In genomic region chr9:65908394-65909300, GRCm38 (mm10) we compare ENCODE assay signal across 8 mouse cellular contexts. TPM values are rescaled to one million over a fixed set of nuclear protein-coding genes. Genes with fewer than 3 reads are reported as not detected.
DNase-seq lines count a peak whose midpoint lies in the region; ATAC-seq and TF ChIP-seq lines count a peak whose summit lies in the region.

Trip4 (minus strand) TSS chr9:65908794.
Csnk1g1 (plus strand) TSS chr9:65908924.

- H3K36me3 ChIP-seq in ES-E14 (ENCODE audit: control insufficient read depth, insufficient read depth, low read length, poor library complexity, severe bottlenecking): no peaks in the 10 kb centered on the region
- H3K36me3 ChIP-seq in forebrain, embryonic 15.5 days: no peaks in the 10 kb centered on the region; the same call in 1 of the 2 replicates

- no peaks in the 10 kb centered on the region for H3K4me1 ChIP-seq in ES-E14 (ENCODE audit: control insufficient read depth in 2 of 2, insufficient read depth in 2 of 2, low read length in 2 of 2, poor library complexity in 1 of 2)
- H3K4me1 ChIP-seq in forebrain, embryonic 15.5 days: peaks cover 19% of the 10 kb centered on the region
- H3K4me1 ChIP-seq in lung, adult 2 months (ENCODE audit: control insufficient read depth, insufficient read depth, low read length): peaks cover 3% of the 10 kb centered on the region

- peak within 1 kb of the TSS; percentile 78 for H3K4me2 ChIP-seq in forebrain, embryonic 15.5 days (replicated peaks)

- H3K27me3 ChIP-seq in forebrain, embryonic 15.5 days: no peaks in the 10 kb centered on the region

- intact Hi-C loops in heart, postnatal 25 days (cut with DNase I): loop anchor here (2.0 to 5.0 kb wide), 2 partner anchors 24 to 99 kb away; no protein-coding TSS in a partner anchor

- TF ChIP-seq CTCF in lung, adult 2 months (IDR thresholded peaks at IDR 0.05; ENCODE audit: insufficient read depth, low read length): 0 out of 2 replicates have a peak, but pooled peaks have one; percentile 10

- peak within 1 kb of the TSS; percentile 61 to 91 for H3K4me3 ChIP-seq in ES-E14 (ENCODE audit: insufficient read depth in 1 of 2, low read depth in 1 of 2, low read length in 2 of 2, poor library complexity in 1 of 2, severe bottlenecking in 1 of 2)
- peak within 1 kb of the TSS; percentile 60 for H3K4me3 ChIP-seq in forebrain, embryonic 15.5 days
- H3K4me3 ChIP-seq in lung, adult 2 months (replicated peaks; ENCODE audit: extremely low read depth, low read depth, low read length): peak within 1 kb of the TSS; percentile 98

- H3K9ac ChIP-seq in ES-E14 (ENCODE audit: insufficient read depth, low read depth, low read length, poor library complexity, severe bottlenecking): peak within 1 kb of the TSS; percentile 88
- H3K9ac ChIP-seq in forebrain, embryonic 15.5 days (replicated peaks): peak within 1 kb of the TSS; percentile 53

- peak; percentile 96 for DNase-seq in ES-E14 (ENCODE audit: low read depth, low spot score)
- peak; percentile 98 for DNase-seq in cerebellum, adult 11-12 months
- peak; percentile 94 for DNase-seq in heart, postnatal 25 days (ENCODE audit: low spot score)
- peak; percentile 95 to 98 for DNase-seq in layer of hippocampus, adult 18-20 months (ENCODE audit: low spot score in 2 of 2)
- peak; percentile 89 for DNase-seq in lung, adult 2 months
- peak; percentile 89 to 92 for DNase-seq in thymus, adult 18-20 months

- peak within 1 kb of the TSS; percentile 64 for H3K27ac ChIP-seq in ES-E14 (ENCODE audit: insufficient read depth, low read depth, low read length, poor library complexity, severe bottlenecking)
- H3K27ac ChIP-seq in forebrain, embryonic 15.5 days (replicated peaks): peak within 1 kb of the TSS; percentile 86

- H3K9me3 ChIP-seq in ES-E14 (ENCODE audit: control insufficient read depth, insufficient read depth, low read depth, low read length): no peaks in the 10 kb centered on the region
- H3K9me3 ChIP-seq in forebrain, embryonic 15.5 days: no peaks in the 10 kb centered on the region

- WGBS in forebrain, embryonic 15.5 days: under 1% methylated on average over 37 of the region's 38 CpGs
- WGBS in lung, adult 2 months: under 1% methylated on average over 37 of the region's 38 CpGs

- ATAC-seq in forebrain, embryonic 15.5 days (replicated peaks): peak; percentile 100
- peak; percentile 100 for ATAC-seq in neutrophil, adult 5-6 weeks (ENCODE audit: extremely low read depth, insufficient number of reproducible peaks, low FRiP score, poor library complexity, severe bottlenecking)

- in situ Hi-C loops in ES-E14 (cut with MboI; ENCODE audit: low sequenced_read_pairs in 2 of 2, unreplicated experiment in 2 of 2): no loop called here

- TF ChIP-seq POLR2A in lung, adult 2 months (IDR thresholded peaks at IDR 0.05; ENCODE audit: borderline replicate concordance, extremely low read depth, low read depth, low read length): peak; percentile 27; the same call in 1 of the 2 replicates

TF ChIP-seq in ES-E14, 5 proteins besides CTCF, POLR2A, EP300 and RAD21:
- TF ChIP-seq HCFC1 (IDR thresholded peaks at IDR 0.05; ENCODE audit: borderline replicate concordance, insufficient read depth, low read length) (peak; percentile 61; the same call in 1 of the 2 replicates), MAFK (IDR thresholded peaks at IDR 0.05; ENCODE audit: insufficient read depth, low read depth, low read length) (no peak), ZNF384 (IDR thresholded peaks at IDR 0.05; ENCODE audit: low read depth, low read length) (no peak), ZC3H11A (IDR thresholded peaks at IDR 0.05; ENCODE audit: borderline replicate concordance, low read depth, low read length) (no peak), CHD2 (IDR thresholded peaks at IDR 0.05; ENCODE audit: low read depth, low read length) (0 out of 2 replicates have a peak, but pooled peaks have one; percentile 35)

RNA-seq across cellular contexts. Expression of gene Trip4, which starts in this region (rescaled TPM):
- 13.5 and 18.6 TPM in 2 replicates for total RNA-seq in ES-E14 (2012; rRNA removed)
- 26.6 and 27.4 TPM in 2 replicates for polyA plus RNA-seq in forebrain, embryonic 15.5 days (2015; fragmentation: Nextera tagmentation; extraction: Ambion mirVana)
- total RNA-seq in heart, postnatal 25 days (2021): 10 to 100 TPM; 15.9 to 18.3 TPM
- total RNA-seq in layer of hippocampus, adult 18-20 months (2021): 10 to 100 TPM; 36.9 to 42.2 TPM
- polyA plus RNA-seq in lung, adult 2 months (2012; rRNA removed): 6.7 and 8.4 TPM in 2 replicates
- total RNA-seq in neutrophil, adult 5-6 weeks (2017): 26.5 and 41.9 TPM in 2 replicates

RNA-seq across cellular contexts. Expression of gene Csnk1g1, which starts in this region (rescaled TPM):
- 23.5 and 25.4 TPM in 2 replicates for total RNA-seq in ES-E14 (2012; rRNA removed)
- polyA plus RNA-seq in forebrain, embryonic 15.5 days (2015; fragmentation: Nextera tagmentation; extraction: Ambion mirVana): 22.8 and 23.4 TPM in 2 replicates
- 10 to 100 TPM; 11.9 to 12.0 TPM for total RNA-seq in heart, postnatal 25 days (2021)
- total RNA-seq in layer of hippocampus, adult 18-20 months (2021): 10 to 100 TPM; 38.1 to 40.1 TPM
- 4.4 and 5.8 TPM in 2 replicates for polyA plus RNA-seq in lung, adult 2 months (2012; rRNA removed)
- total RNA-seq in neutrophil, adult 5-6 weeks (2017): 54.1 and 57.8 TPM in 2 replicates

Comparison
In these comparisons a context has a peak if more than half of its experiments do, and no peak if none do; other contexts are left out.
1. Peak in every context shown above with its lines: DNase-seq, ATAC-seq, H3K4me3 ChIP-seq and H3K27ac ChIP-seq.